Mouse (Mus musculus) T-helper 1 cell (primary cell): ENCODE measurements around the gene Foxd4.
"Not testable (repeated sequence)": the region's sequence is repeated elsewhere in the genome, so short reads cannot be mapped to it uniquely, and the experiment has no call there.

Experiments
- in situ Hi-C: fragments of 300-600 bp; cut with MboI, MseI; formaldehyde crosslinking; loops from one replicate; pipeline ENCODE4 v1.15.1; 2025; ENCODE audit warnings: high pct_unique_total_duplicates

The Foxd4 gene

GRCm38 (mm10) chr19:24875129-24875870, 25.7 kb downstream of the Foxd4 start, which contains the start of gene Gm10053:
TSS of gene Gm10053 (plus strand) at chr19:24875686.
- in situ Hi-C loops = not testable (repeated sequence)

- in situ Hi-C loops = loop anchor here (5.0 kb wide), 3 partner anchors 172 to 572 kb away; no protein-coding TSS in a partner anchor
Measured at GRCm38 (mm10) chr19:24873873-24874272, 27.1 kb downstream of the Foxd4 start.

- in situ Hi-C loops = loop anchor here (5.0 kb wide), 3 partner anchors 169 to 569 kb away; no protein-coding TSS in a partner anchor
Measured at GRCm38 (mm10) chr19:24871037-24871635, 29.9 kb downstream of the Foxd4 start.

- in situ Hi-C loops = loop anchor here (10.0 kb wide), 1 partner anchor 1739 kb away; the partner anchor contains the start of gene Smarca2
Measured at GRCm38 (mm10) chr19:24865436-24865835, 35.6 kb downstream of the Foxd4 start.

GRCm38 (mm10) chr19:24861612-24862451, 39.2 kb downstream of the Foxd4 start, which contains the start of gene Pgm5:
TSS of gene Pgm5 (minus strand) at chr19:24861855.
- in situ Hi-C loops = loop anchor here (10.0 kb wide), 1 partner anchor 1743 kb away; the partner anchor contains the start of gene Smarca2

- in situ Hi-C loops = loop anchor here (10.0 kb wide), 1 partner anchor 1744 kb away; the partner anchor contains the start of gene Smarca2
Measured at GRCm38 (mm10) chr19:24861276-24861611, 39.8 kb downstream of the Foxd4 start.

GRCm38 (mm10) chr19:24851456-24852315, 49.3 kb downstream of the Foxd4 start:
- in situ Hi-C loops = no loop called here
